Mouse (Mus musculus) lung, postnatal 36 days (tissue): ENCODE results near the gene Mt2.

Experiments
- DNase-seq: peaks from one replicate; pipeline ENCODE4 v3.0.0; 2022; ENCODE audit warnings: mixed read lengths

The Mt2 gene

DNA sequence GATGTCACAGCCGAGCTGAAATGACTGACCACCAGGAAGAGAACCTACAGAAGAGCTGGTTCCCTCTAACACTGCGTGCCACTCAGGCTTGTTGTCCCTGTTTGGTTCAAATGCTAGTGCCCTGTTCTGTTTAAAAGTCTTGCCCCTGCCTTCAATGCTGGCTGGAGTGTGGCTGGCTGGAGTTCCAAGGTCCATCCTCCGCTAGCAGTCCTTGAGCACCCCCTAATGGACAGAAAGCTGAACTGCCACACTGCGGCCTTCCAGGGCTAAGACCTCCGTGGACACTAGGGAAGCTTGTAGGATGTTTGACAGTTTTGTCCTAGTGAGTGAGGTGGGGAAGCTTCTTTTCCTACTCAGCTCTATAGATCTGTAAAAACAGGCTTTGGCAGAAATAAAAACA is 33.3 kb downstream of the Mt2 start:
- DNase-seq: peak; percentile 80

DNA sequence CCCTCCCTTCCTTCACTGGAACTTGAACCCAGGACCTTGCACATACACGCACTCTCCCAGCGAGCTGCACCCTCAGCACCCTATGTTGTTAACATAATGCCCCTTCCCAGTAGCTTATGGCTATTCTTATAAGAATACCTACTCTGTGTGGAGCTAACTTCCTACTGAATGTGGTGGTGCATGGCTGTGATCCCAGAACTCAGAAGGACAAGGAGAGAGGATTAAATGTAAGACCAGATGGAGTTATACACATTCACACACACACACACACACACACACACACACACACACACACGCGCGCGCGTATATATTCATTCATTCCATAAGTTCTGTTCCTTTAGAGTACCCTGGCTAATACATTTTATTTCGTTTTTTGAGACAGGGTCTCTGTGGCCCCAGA is 33.8 kb downstream of the Mt2 start:
- no peak for DNase-seq

DNA sequence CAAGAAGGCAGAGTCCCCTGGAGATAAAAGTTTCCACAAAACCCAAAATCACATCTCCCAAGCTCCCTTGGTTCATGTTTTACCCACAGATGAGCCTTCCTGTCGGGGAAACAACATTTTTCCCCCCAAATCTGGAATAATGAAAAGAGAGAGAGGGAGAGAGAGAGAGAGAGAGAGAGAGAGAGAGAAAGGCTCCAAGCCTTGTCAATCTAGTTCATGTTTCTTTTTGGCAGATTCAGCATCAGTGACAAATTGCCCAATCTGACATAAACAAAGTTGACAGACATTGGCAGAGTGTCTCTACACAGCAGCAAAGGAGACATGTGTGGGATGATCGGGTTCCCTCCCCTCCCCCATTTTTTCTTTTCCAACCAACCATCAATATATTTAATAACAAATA is 35.0 kb downstream of the Mt2 start:
- no peak for DNase-seq

DNA sequence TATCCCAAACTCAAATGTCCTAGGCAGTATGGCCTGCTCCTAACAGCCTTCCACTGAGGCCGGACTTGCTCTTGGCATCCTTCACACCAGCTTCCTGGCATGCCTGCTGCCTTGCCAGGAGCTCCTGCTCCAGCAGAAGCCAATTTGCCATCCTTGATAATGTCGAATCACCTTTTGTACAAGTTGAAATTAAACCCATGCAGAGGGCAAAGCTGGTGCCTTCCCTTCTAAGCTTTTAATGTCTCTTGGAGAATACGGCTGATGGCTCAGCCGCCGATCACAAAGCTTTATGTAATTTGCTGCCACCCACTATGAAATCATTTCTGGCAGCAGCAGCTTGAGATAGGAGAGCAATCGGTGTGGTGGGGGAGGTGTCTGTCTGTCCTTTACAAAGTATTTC is 37.2 kb downstream of the Mt2 start:
- no peak for DNase-seq

DNA sequence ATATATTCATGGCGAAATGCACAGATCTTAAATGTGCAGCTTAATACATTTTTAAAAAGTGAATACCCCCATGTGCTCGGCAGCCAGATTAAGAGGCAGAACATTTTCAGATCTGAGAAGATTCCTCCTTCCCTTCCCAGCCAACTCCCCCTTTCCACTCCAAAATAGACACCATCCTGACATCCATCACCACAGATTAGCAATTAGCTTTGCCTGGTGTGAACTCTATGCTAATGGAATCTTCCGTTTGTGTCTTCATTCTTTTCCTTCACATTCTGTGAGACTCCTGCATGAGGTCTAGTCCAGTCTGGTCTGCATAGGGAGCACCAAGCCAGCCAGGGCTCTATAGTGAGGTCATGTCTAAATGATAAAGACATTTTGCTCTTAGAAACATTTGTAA is 37.8 kb downstream of the Mt2 start:
- DNase-seq: no peak

DNA sequence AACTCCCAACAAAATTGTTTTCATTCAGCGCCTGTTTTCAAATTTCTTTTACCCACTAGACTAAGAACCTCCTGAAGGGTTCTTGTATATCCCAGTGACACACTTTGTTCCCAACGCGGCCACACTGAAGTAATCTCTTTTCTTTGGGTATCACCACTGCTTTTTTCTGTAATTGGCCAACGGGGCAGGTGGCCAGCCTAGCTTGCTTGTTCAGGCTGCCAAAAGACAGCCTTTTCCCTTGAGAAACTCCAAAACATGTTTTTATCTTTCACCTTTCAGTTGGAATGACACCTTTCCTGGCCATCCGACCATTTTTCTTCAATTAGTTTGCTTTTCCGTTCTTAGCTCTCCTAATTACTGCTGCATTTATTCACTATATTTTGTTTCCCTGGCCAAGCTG is 41.4 kb downstream of the Mt2 start:
- DNase-seq: no peak

DNA sequence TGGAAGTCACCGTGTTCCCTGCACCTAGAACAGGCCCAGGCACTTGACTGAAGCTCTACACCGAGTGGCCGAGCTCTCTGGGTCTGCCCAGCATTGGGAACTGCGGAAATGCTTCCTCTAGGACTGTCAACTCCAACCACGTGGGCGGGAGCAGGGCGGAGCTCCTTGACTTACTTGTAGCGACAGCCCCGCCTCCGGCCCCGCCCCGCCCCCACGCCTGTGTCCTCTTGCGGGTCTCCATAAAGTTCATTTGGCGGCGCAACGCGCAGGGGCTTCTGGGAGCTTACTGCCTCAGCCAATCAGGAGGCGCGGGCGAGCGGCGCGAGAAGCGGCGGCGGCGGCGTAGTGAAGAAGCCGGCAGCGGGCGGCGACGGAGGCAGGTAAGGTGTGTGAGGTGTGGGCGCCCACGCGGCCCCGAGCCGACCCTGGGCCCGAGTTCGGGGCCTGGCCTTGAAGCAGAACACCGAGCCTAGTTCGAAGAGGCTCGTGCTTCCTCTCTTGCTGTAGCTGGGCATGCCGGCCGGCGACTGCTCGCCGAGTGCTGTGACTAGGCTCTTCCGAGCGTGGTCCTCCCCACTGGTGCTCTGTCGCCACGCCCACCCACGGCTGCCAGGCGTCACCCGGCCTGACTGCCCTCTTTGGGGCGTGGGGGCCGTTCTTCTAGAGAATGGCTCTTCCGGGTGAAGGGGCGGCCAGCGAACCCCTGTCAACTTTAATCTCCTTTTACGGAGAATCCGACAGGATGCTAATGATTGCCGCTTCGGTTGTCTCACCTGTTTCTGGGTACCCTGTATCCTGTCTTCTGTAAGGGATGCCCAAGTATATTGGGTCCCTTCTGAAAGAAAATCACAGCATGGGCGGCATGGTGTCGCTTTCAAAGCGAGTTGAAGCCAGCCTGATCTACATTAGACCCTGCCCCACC is 42.0 kb downstream of the Mt2 start, which contains the start of gene Nup93:
Nup93 (plus strand) TSS at position 313 of the 922 bp plus-strand sequence.
- DNase-seq: peak; percentile 100
